Mouse (Mus musculus): ENCODE measurements at regions not wholly inside any gene's neighbourhood (a gene's known extent, or its start where the extent isn't known, plus 50 kb on each side); places are given as distances from the start of the nearest gene placed in this dataset.

Small RNAs in the stretch of these regions (microRNA-seq; reads per million reads assigned to microRNA genes)
- gene Mir6343: 0 reads per million in 2 experiments

All from layer of hippocampus, postnatal 10 days (tissue).